Mouse (Mus musculus) forebrain, embryonic 12.5 days (tissue): ENCODE results near the gene Vmn2r101. TPM values are rescaled to one million over a fixed set of nuclear protein-coding genes. Genes with fewer than 3 reads are reported as not detected.

Experiments
- ATAC-seq: fragments of 200-750 bp; cut with Nextera tagmentation; 2 replicates; pipeline ENCODE4 v1.8.0; 2017; ENCODE audit warnings: moderate TSS enrichment; ENCODE audit not compliant: low FRiP score
- H3K27ac ChIP-seq: fragments of 300-500 bp; sonication (generic); 2 replicates; pipeline ENCODE4 v1.5.1; 2016; ENCODE audit warnings: mild to moderate bottlenecking
- H3K27me3 ChIP-seq: fragments of 300-500 bp; sonication (generic); 2 replicates; pipeline ENCODE4 v1.6.1; 2016; ENCODE audit warnings: mild to moderate bottlenecking
- H3K36me3 ChIP-seq: fragments of 300-500 bp; sonication (generic); replicated peaks from 2 replicates; pipeline ENCODE4 v1.6.1; 2016; ENCODE audit warnings: mild to moderate bottlenecking
- H3K4me1 ChIP-seq: fragments of 300-500 bp; sonication (generic); 2 replicates; pipeline ENCODE4 v1.6.1; 2016
- H3K4me2 ChIP-seq: fragments of 300-500 bp; sonication (generic); 2 replicates; pipeline ENCODE4 v1.6.1; 2016; ENCODE audit warnings: mild to moderate bottlenecking, moderate library complexity
- H3K4me3 ChIP-seq: fragments of 300-500 bp; sonication (generic); replicated peaks from 2 replicates; pipeline ENCODE4 v1.5.1; 2016; ENCODE audit warnings: mild to moderate bottlenecking
- H3K9ac ChIP-seq: fragments of 300-500 bp; sonication (generic); 2 replicates; pipeline ENCODE4 v1.6.1; 2016; ENCODE audit warnings: mild to moderate bottlenecking
- H3K9me3 ChIP-seq: fragments of 300-500 bp; sonication (generic); 2 replicates; pipeline ENCODE4 v1.6.1; 2016
- WGBS: fragments of 180-500 bp; shearing (Covaris S2); methylation state at CpG from one replicate; pipeline ENCODE4 v1.1.7; 2016; 5-methylcytosine and 5-hydroxymethylcytosine counted together
- polyA plus RNA-seq: library from polyadenylated mRNA; unstranded; fragments of >200 nt; fragmentation: Nextera tagmentation; extraction: Ambion mirVana; gene quantifications from 2 replicates; pipeline ENCODE4 v1.2.1, GENCODE M21; 2016

Vmn2r101 gene
- polyA plus RNA-seq: not detected in 2 replicates

DNA sequence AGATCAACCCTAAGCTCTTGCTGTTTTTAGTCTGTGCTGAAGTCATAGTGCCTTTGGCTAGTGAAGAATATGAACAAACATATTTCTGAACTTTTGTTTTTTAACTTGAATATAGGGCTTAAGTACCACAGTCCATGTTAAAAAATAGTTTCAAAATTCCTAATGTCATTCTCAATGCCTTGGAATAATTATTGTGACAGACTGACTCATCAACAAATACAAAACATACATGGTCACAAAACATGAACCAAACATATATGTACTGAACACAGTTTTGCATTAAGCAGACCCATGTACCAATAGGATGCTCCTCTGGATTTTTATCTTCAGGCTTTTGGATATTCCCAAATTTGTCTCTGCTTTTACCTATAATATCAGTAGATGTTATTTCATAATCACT, at the start of gene Vmn2r101:
Gene Vmn2r101 (plus strand): TSS at position 301 of the 400 bp plus-strand sequence.
- no peak within 1 kb of the TSS for H3K4me3 ChIP-seq
- ATAC-seq: no peak
- H3K27me3 ChIP-seq: no peaks in the 10 kb centered on the region
- H3K36me3 ChIP-seq: no peaks in the 10 kb centered on the region
- no peak within 1 kb of the TSS for H3K4me2 ChIP-seq
- no peak within 1 kb of the TSS for H3K27ac ChIP-seq
- H3K4me1 ChIP-seq: no peaks in the 10 kb centered on the region
- no peaks in the 10 kb centered on the region for H3K9me3 ChIP-seq
- H3K9ac ChIP-seq: no peak within 1 kb of the TSS

DNA sequence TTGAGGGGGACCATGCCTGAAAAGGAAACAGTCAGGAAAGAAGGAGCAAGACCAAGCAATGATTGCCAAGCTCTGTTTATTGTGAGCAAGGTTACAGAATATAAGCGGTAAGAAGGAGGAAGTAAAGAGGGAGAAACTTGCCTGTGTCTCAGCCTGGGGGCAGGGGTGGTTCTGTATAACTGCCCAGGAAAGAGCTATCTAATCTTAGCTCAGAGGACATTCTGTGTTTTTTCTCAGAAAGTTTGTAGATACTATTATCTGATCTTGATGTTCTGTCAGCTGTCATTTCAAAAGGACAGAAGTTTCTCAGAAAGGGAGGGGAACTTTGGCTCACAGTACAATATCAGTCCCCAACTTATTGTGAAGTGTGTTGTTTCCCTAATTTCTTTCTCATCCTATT, 52.3 kb downstream of the Vmn2r101 start:
- ATAC-seq: no peak
- Histone ChIP-seq H3K4me2 (no peak overlapping the region), H3K9ac (no peak overlapping the region), H3K36me3 (no peaks in the 10 kb centered on the region), H3K27me3 (no peaks in the 10 kb centered on the region), H3K27ac (no peak overlapping the region), H3K9me3 (peaks cover 32% of the 10 kb centered on the region), H3K4me3 (no peak overlapping the region), H3K4me1 (no peaks in the 10 kb centered on the region)
- WGBS: 89% methylated on average over 1 of the region's 1 CpGs

- no peak for ATAC-seq
- no peaks in the 10 kb centered on the region for H3K36me3 ChIP-seq
- WGBS: 53% methylated on average over 3 of the region's 3 CpGs
Measured at GRCm38 (mm10) chr17:19658447-19658846, 81.4 kb downstream of the Vmn2r101 start.

GRCm38 (mm10) chr17:19660028-19660427, 83.0 kb downstream of the Vmn2r101 start, which contains the start of gene Vmn2r102:
Gene Vmn2r102, plus strand, starts transcription at chr17:19660328.
- H3K4me1 ChIP-seq: no peaks in the 10 kb centered on the region
- no peaks in the 10 kb centered on the region for H3K36me3 ChIP-seq
- no peak for ATAC-seq
- H3K27me3 ChIP-seq: no peaks in the 10 kb centered on the region
- H3K27ac ChIP-seq: no peak within 1 kb of the TSS
- H3K9ac ChIP-seq: no peak within 1 kb of the TSS
- no peak within 1 kb of the TSS for H3K4me2 ChIP-seq
- no peak within 1 kb of the TSS for H3K4me3 ChIP-seq
- H3K9me3 ChIP-seq: no peaks in the 10 kb centered on the region
- 70% methylated on average over 2 of the region's 2 CpGs for WGBS

More at GRCm38 (mm10) chr17:19658447-19658846, 81.4 kb downstream of the Vmn2r101 start:
- no peak overlapping the region for H3K27ac ChIP-seq
- no peaks in the 10 kb centered on the region for H3K4me1 ChIP-seq
- H3K27me3 ChIP-seq: no peaks in the 10 kb centered on the region
- H3K9me3 ChIP-seq: no peaks in the 10 kb centered on the region
- H3K4me2 ChIP-seq: no peak overlapping the region
- H3K9ac ChIP-seq: no peak overlapping the region
- no peak overlapping the region for H3K4me3 ChIP-seq

Other genes starting within 250 kb of the Vmn2r101 start
- not detected in 2 replicates for gene Vmn2r99, start 215.3 kb upstream of the Vmn2r101 start, polyA plus RNA-seq
- gene Vmn2r100, start 72.5 kb upstream of the Vmn2r101 start, polyA plus RNA-seq: not detected in 2 replicates
- not detected in 2 replicates for gene Vmn2r102, start 83.1 kb downstream of the Vmn2r101 start, polyA plus RNA-seq
- not detected in 2 replicates for gene Vmn2r103, start 196.1 kb downstream of the Vmn2r101 start, polyA plus RNA-seq